Mouse (Mus musculus) spleen, adult 2 months (tissue): Measurements from ENCODE around the gene BC048403. TPM values are rescaled to one million over a fixed set of nuclear protein-coding genes. Genes with fewer than 3 reads are reported as not detected.

Experiments used
- DNase-seq, 2 experiments: peaks; one replicate each; pipeline versions ENCODE4 v3.0.0 to v3.0.0-alpha.2; 2012 to 2021; ENCODE audit warnings: low spot score in 2 of 2, low read depth in 1 of 2
- H3K27ac ChIP-seq: fragments of 200-500 bp; 2 replicates; pipeline ENCODE4 v1.5.1; 2012; ENCODE audit warnings: low read length, inconsistent platforms; ENCODE audit not compliant: insufficient read depth
- H3K27me3 ChIP-seq: fragments of 200-500 bp; 2 replicates; pipeline ENCODE4 v1.6.1; 2012; ENCODE audit warnings: mild to moderate bottlenecking, moderate library complexity, low read length, inconsistent platforms; ENCODE audit not compliant: control insufficient read depth, insufficient read depth
- H3K36me3 ChIP-seq: fragments of 200-500 bp; 2 replicates; pipeline ENCODE4 v1.6.1; 2012; ENCODE audit warnings: mild to moderate bottlenecking, low read length, inconsistent platforms; ENCODE audit not compliant: control insufficient read depth, insufficient read depth
- H3K4me1 ChIP-seq: fragments of 200-500 bp; 2 replicates; pipeline ENCODE4 v1.6.1; 2011; ENCODE audit warnings: inconsistent platforms; ENCODE audit not compliant: control insufficient read depth, insufficient read depth, insufficient read length
- H3K4me3 ChIP-seq: fragments of 200-500 bp; 2 replicates; pipeline ENCODE4 v1.5.1; 2011; ENCODE audit warnings: mild to moderate bottlenecking, inconsistent platforms; ENCODE audit not compliant: insufficient read depth, insufficient read length; ENCODE audit errors: extremely low read depth
- CTCF ChIP-seq: fragments of 200-500 bp; IDR thresholded peaks from 2 replicates; pipeline ENCODE4 v1.5.1; 2011; ENCODE audit warnings: mild to moderate bottlenecking, inconsistent platforms; ENCODE audit not compliant: insufficient read depth, insufficient read length, insufficient replicate concordance; ENCODE audit errors: extremely low read depth
- POLR2A ChIP-seq: fragments of 200-500 bp; IDR thresholded peaks from 2 replicates; pipeline ENCODE4 v1.6.1; 2011; ENCODE audit warnings: low read depth, low read length, inconsistent platforms
- WGBS: fragments of 180-500 bp; shearing (Covaris S2); methylation state at CpG from one replicate; pipeline ENCODE4 v1.1.7; 2018; 5-methylcytosine and 5-hydroxymethylcytosine counted together
- polyA plus RNA-seq: library from polyadenylated mRNA; depleted of rRNA; stranded (reverse); fragments of >200 nt; gene quantifications from 2 replicates; pipeline ENCODE4 v1.2.3, GENCODE M21; 2012

BC048403 gene
- polyA plus RNA-seq, 1 experiment = 4.7 TPM

DNA sequence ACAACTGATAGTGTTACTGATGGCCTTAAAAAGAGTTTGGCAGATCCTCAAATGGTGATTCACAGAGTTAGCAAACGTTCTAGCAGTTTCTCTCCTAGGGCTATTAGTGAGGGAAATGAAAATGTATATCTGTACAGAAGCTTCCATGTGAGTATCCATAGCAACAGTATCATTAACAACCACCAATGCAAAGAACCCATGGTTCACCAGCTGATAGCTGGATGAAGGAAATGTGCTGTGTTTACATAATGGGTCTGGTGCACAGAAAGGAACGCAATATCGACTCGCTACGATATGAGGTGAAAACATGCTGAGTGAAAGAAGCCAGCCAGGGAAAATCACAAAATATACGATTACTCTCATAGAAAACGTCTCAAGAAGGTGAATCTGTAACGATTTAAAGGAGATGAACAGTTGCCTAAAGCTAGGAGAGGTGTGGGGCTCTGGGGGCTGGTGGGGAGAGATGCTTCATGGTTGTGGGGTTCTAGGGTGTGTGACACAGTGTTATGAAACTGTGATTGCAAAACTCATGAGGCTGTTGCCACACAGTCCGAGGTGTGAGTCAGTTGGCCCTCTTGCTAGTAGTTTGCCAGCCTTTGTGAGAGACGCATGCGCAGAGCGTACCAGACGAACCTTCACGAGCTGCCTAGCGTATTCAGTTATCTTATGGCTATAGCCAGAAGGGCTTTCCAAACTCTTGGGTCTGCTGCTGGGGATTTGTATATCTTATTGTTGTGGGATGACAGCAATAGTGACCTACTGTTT is 34.2 kb upstream of the BC048403 start:
- TF ChIP-seq CTCF (no peak), POLR2A (no peak)
- H3K36me3 ChIP-seq = no peaks in the 10 kb centered on the region
- H3K27ac ChIP-seq = no peak overlapping the region
- 88% methylated on average over 15 of the region's 15 CpGs for WGBS
- H3K27me3 ChIP-seq = no peaks in the 10 kb centered on the region
- DNase-seq = no peak
- no peaks in the 10 kb centered on the region for H3K4me1 ChIP-seq
- H3K4me3 ChIP-seq = no peak overlapping the region

DNA sequence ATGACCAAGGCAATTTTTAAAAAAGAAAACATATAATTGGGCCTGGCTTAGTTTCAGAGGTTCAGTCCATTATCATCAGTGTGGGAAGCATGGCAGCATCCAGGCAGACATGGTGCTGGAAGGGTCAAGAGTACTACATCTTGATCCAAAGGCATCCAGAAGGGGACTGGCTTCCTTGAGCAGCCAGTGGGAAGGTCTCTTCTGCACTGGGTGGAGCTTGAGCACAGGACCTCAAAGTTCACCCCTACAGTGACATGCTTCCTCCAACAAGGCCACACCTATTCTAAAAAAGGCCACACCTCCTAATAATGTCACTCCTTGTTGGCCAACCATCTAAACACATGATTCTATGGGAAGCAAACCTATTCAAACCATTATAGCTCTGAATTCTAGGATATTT is 22.9 kb upstream of the BC048403 start:
- no peak overlapping the region for H3K27ac ChIP-seq
- H3K4me1 ChIP-seq = no peaks in the 10 kb centered on the region
- H3K27me3 ChIP-seq = no peaks in the 10 kb centered on the region
- H3K4me3 ChIP-seq = no peak overlapping the region
- H3K36me3 ChIP-seq = no peaks in the 10 kb centered on the region
- DNase-seq = no peak
- TF ChIP-seq POLR2A = no peak
- no peak for TF ChIP-seq CTCF

- Histone ChIP-seq H3K27ac (no peak overlapping the region), H3K27me3 (no peaks in the 10 kb centered on the region), H3K36me3 (no peaks in the 10 kb centered on the region), H3K4me1 (no peaks in the 10 kb centered on the region), H3K4me3 (no peak overlapping the region)
- TF ChIP-seq POLR2A (no peak), CTCF (no peak)
- 95% methylated on average over 18 of the region's 18 CpGs for WGBS
- no peak for DNase-seq
These were observed 20.7 kb upstream of the BC048403 start for GRCm38 (mm10) chr10:121718896-121719585.

DNA sequence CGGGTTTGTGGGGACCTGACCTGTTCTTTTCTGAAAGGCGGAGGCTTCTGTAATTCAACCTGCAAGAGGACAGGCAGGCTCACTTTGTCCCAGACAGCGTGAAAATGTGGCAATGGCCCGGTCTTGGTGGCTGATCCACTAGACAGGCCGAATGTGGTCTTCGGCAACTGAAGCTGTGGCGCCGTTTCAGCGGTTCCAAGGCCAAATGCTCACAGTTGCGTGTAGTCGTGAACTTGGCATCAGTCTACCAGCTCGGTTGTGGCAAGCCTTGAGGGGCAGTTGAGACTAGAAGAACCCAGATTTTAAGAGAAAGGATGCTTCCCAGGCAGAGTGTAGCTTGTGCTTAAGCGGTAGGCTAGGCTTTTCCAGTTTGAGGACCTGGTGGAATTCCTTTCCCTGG is 19.0 kb upstream of the BC048403 start:
- Histone ChIP-seq H3K27ac (no peak overlapping the region), H3K27me3 (no peaks in the 10 kb centered on the region), H3K36me3 (no peaks in the 10 kb centered on the region), H3K4me3 (no peak overlapping the region), H3K4me1 (no peaks in the 10 kb centered on the region)
- DNase-seq = no peak
- TF ChIP-seq POLR2A (no peak), CTCF (no peak)
- WGBS = 96% methylated on average over 13 of the region's 13 CpGs

DNA sequence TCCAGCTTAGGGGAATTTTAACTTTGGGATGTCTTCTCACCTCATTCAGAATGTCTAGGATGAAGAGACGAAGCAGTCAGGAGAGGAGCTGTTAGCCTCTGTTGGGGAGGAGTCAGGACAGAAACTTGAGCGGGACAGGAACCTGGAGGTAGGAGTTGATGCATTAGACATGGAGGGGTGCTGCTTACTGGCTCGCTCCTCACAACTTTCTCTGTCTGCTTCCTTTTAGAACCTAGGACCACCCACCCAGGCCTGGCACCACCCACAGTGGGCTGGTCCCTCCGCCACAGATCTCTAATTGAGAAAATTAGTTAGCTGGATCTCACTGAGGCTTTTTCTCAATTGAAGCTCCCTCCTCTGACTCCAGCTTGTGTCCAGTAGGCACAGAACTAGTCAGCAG is 13.2 kb upstream of the BC048403 start:
- H3K4me3 ChIP-seq = no peak overlapping the region
- H3K27me3 ChIP-seq = no peaks in the 10 kb centered on the region
- H3K36me3 ChIP-seq = no peaks in the 10 kb centered on the region
- DNase-seq = no peak
- H3K4me1 ChIP-seq = no peaks in the 10 kb centered on the region; the same call in 1 of the 2 replicates
- 88% methylated on average over 4 of the region's 4 CpGs for WGBS
- H3K27ac ChIP-seq = no peak overlapping the region
- TF ChIP-seq POLR2A (no peak), CTCF (no peak)

GRCm38 (mm10) chr10:121727151-121727550 is 12.6 kb upstream of the BC048403 start:
- Histone ChIP-seq H3K4me1 (no peaks in the 10 kb centered on the region; the same call in 1 of the 2 replicates), H3K27ac (no peak overlapping the region), H3K4me3 (no peak overlapping the region), H3K27me3 (no peaks in the 10 kb centered on the region), H3K36me3 (no peaks in the 10 kb centered on the region)
- TF ChIP-seq POLR2A (no peak), CTCF (no peak)
- no peak for DNase-seq
- WGBS = 97% methylated on average over 4 of the region's 4 CpGs

DNA sequence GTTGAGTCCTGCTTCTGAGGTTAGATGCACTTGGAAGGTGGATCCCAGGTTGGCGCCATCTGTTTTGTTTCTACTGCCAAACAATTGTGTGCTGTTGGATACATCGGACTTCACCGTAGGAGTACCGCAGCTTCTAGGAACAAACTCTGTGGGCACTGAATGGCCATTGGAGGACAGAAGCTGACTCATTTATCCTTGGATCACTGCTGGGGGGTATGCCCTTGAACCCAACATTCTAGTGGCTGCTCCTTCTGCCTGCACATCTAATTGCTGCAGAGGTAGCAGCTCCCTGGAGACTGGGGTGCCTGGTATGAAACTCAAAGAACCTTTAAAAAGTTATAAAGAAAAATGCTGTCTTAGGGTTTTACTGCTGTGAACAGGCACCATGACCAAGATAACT is 11.5 kb upstream of the BC048403 start:
- DNase-seq = no peak
- 95% methylated on average over 4 of the region's 4 CpGs for WGBS
- Histone ChIP-seq H3K27me3 (no peaks in the 10 kb centered on the region), H3K4me3 (no peak overlapping the region), H3K36me3 (no peaks in the 10 kb centered on the region), H3K27ac (no peak overlapping the region), H3K4me1 (no peaks in the 10 kb centered on the region; the same call in 1 of the 2 replicates)
- no peak for TF ChIP-seq POLR2A
- TF ChIP-seq CTCF = no peak
